Mouse (Mus musculus) liver, embryonic 16.5 days (tissue): ENCODE data around the gene Map7d3. TPM values are rescaled to one million over a fixed set of nuclear protein-coding genes. Genes with fewer than 3 reads are reported as not detected.

Source experiments
- ATAC-seq: fragments of 200-750 bp; cut with Nextera tagmentation; 2 replicates; pipeline ENCODE4 v1.8.0; 2017; ENCODE audit warnings: low read depth, mild to moderate bottlenecking, moderate number of reproducible peaks, moderate library complexity
- H3K27ac ChIP-seq: fragments of 300-500 bp; sonication (generic); 2 replicates; pipeline ENCODE4 v1.5.1; 2014; ENCODE audit warnings: mild to moderate bottlenecking, low read length
- H3K27me3 ChIP-seq: fragments of 300-500 bp; sonication (generic); 2 replicates; pipeline ENCODE4 v1.6.1; 2014; ENCODE audit warnings: low read depth, low read length, mixed read lengths; ENCODE audit not compliant: control insufficient read depth, insufficient read depth
- H3K36me3 ChIP-seq: fragments of 300-500 bp; sonication (generic); 2 replicates; pipeline ENCODE4 v1.6.1; 2014; ENCODE audit warnings: mild to moderate bottlenecking; ENCODE audit not compliant: control insufficient read depth, insufficient read depth
- H3K4me1 ChIP-seq: fragments of 300-500 bp; sonication (generic); 2 replicates; pipeline ENCODE4 v1.6.1; 2014; ENCODE audit warnings: low read depth, low read length, mixed read lengths; ENCODE audit not compliant: control insufficient read depth
- H3K4me2 ChIP-seq: fragments of 300-500 bp; sonication (generic); 2 replicates; pipeline ENCODE4 v1.6.1; 2014; ENCODE audit warnings: low read depth, low read length, mixed read lengths
- H3K4me3 ChIP-seq: fragments of 300-500 bp; sonication (generic); 2 replicates; pipeline ENCODE4 v1.5.1; 2014; ENCODE audit warnings: low read depth, mild to moderate bottlenecking, low read length
- H3K9ac ChIP-seq: fragments of 300-500 bp; sonication (generic); 2 replicates; pipeline ENCODE4 v1.6.1; 2014; ENCODE audit warnings: low read depth, low read length
- H3K9me3 ChIP-seq: fragments of 300-500 bp; sonication (generic); replicated peaks from 2 replicates; pipeline ENCODE4 v1.6.1; 2016; ENCODE audit warnings: low read length; ENCODE audit not compliant: control insufficient read depth
- WGBS: fragments of 180-500 bp; shearing (Covaris S2); extraction: QIAGEN DNeasy Blood & Tissue Kit; methylation state at CpG from one replicate; pipeline ENCODE4 v1.1.7; 2014; ENCODE audit not compliant: insufficient replicate concordance; 5-methylcytosine and 5-hydroxymethylcytosine counted together
- polyA plus RNA-seq: library from polyadenylated mRNA; unstranded; fragments of >200 nt; fragmentation: Nextera tagmentation; extraction: Ambion mirVana; gene quantifications from 2 replicates; pipeline ENCODE4 v1.2.1, GENCODE M21; 2015

The Map7d3 gene
- 0.35 TPM in 2 replicates for polyA plus RNA-seq

DNA sequence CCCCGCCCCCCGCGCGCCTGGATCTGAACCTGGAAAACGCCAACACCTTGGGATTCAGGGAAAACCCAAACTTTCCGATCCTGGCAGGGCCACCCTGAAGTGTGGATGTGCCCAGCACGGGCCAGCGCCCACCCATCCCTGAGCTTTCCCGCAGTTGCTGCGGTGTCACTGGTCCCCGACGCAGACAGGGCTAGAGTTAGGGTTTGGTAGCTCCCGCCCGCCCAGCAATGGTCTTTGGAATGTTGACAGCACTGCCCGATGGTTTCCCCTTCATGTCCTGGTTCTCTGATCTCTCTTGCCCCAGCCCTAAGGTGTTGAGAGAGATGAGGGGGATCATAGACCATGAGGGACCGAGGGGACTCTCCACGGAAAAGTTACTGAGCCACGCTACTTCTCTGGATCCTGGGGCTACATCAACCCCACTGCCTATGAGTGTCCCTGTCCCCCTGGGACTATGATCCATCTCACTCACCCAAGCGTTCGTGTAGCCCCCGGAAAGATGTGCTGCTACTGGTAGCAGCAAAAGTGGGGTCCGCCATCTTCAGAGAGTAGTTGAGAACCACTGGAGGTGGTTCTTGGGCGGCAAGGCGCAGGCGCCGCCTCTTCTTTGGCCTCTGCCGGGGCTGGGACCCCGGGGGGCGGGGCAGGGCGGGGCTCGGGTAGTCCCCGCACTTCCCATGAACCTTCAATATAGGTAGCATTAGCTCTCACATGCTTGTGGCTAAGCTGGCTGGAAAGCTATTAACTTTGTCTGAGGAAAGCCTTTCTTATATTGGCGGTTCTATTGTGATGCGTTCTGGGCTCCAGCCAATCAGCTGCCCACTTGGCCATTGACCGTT lies at the start of gene Map7d3:
Map7d3 (minus strand) TSS at position 562 of the 839 bp plus-strand sequence.
- Histone ChIP-seq H3K9ac (0 out of 2 replicates have a peak within 1 kb of the TSS, but pooled peaks have one; percentile 9), H3K9me3 (no peaks in the 10 kb centered on the region), H3K36me3 (no peaks in the 10 kb centered on the region), H3K4me1 (no peaks in the 10 kb centered on the region), H3K4me3 (peak within 1 kb of the TSS; percentile 55), H3K4me2 (peak within 1 kb of the TSS; percentile 64), H3K27ac (no peak within 1 kb of the TSS), H3K27me3 (no peaks in the 10 kb centered on the region)
- 22% methylated on average over 35 of the region's 35 CpGs for WGBS
- ATAC-seq = no peak

DNA sequence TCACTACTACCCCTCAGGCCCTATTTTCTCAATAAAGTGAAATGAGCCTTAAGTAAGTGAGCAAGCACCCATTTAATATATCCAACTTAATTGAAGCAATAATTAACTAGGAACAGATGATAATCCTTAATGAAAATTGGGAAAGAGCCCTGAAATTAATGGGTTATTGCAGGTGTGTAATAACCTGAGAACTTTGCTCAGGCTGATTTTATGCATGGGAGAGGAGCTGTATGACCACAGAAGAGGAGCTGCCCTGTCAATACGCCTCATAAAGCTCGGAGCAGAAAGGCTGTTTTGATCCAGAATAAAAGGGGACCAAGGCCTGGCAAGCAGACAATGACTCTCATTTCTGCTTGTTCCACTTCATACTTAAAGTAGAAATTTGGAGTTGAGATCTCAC lies 47.7 kb upstream of the Map7d3 start, which contains the start of gene Adgrg4:
Adgrg4 (plus strand) TSS at position 301 of the 400 bp plus-strand sequence.
- Histone ChIP-seq H3K27me3 (no peaks in the 10 kb centered on the region), H3K9me3 (no peaks in the 10 kb centered on the region), H3K4me2 (no peak within 1 kb of the TSS), H3K36me3 (no peaks in the 10 kb centered on the region), H3K9ac (no peak within 1 kb of the TSS), H3K4me1 (no peaks in the 10 kb centered on the region), H3K4me3 (no peak within 1 kb of the TSS), H3K27ac (no peak within 1 kb of the TSS)
- WGBS = 70% methylated on average over 2 of the region's 2 CpGs
- no peak for ATAC-seq

DNA sequence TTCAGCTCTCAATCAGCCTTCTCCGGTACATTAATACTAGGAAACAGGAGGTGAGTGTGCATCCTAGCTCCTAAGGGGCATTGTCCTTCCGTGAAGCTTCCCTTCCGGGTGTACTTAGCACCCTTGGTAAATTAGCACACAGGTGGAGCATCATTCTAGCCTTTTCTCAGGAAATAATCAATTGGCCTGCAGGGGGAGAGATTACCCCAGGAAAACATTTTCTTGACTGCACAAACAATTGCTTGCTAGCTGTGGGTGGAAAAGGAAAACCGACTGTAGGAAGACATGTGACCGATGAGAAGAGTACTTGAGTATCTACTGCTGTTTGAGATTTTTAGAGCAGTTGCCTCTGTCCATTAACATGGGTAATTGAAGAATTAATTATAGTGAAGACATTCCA lies 19.1 kb upstream of the Map7d3 start:
- ATAC-seq = no peak
- Histone ChIP-seq H3K27ac (no peak overlapping the region), H3K4me2 (no peak overlapping the region), H3K9ac (no peak overlapping the region), H3K36me3 (no peaks in the 10 kb centered on the region), H3K9me3 (no peaks in the 10 kb centered on the region), H3K4me3 (no peak overlapping the region), H3K4me1 (no peaks in the 10 kb centered on the region), H3K27me3 (no peaks in the 10 kb centered on the region)
- 56% methylated on average over 5 of the region's 5 CpGs for WGBS

- no peak for ATAC-seq
- H3K4me1 ChIP-seq = no peaks in the 10 kb centered on the region
- no peak overlapping the region for H3K27ac ChIP-seq
- no peak overlapping the region for H3K4me2 ChIP-seq
- H3K36me3 ChIP-seq = no peaks in the 10 kb centered on the region
- no peaks in the 10 kb centered on the region for H3K9me3 ChIP-seq
- no peaks in the 10 kb centered on the region for H3K27me3 ChIP-seq
- no peak overlapping the region for H3K4me3 ChIP-seq
- no peak overlapping the region for H3K9ac ChIP-seq
Measured at GRCm38 (mm10) chrX:56839369-56839768, 17.2 kb upstream of the Map7d3 start.

DNA sequence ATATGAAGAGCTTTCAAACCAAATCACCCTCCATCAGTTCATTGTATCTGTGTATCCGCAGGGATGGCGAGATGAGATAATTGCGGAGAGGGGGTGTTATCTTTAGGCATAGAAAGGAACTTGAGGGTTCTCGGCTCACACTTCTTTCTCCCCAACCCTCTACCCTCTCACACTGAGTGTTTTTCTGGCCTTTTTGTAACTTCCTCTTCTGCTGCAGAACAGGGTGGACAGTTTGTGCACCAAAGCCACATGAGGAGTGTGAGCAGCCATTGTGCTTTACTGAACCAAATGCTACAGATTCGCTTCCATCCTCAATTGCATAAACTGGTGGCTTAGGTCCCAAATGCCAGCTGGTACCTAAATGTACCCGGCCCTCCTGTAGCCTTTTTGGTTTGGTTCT lies 13.7 kb upstream of the Map7d3 start:
- no peaks in the 10 kb centered on the region for H3K9me3 ChIP-seq
- ATAC-seq = no peak
- H3K27me3 ChIP-seq = no peaks in the 10 kb centered on the region
- no peak overlapping the region for H3K9ac ChIP-seq
- no peak overlapping the region for H3K4me3 ChIP-seq
- H3K27ac ChIP-seq = no peak overlapping the region
- no peaks in the 10 kb centered on the region for H3K4me1 ChIP-seq
- no peaks in the 10 kb centered on the region for H3K36me3 ChIP-seq
- WGBS = 56% methylated on average over 6 of the region's 6 CpGs
- H3K4me2 ChIP-seq = no peak overlapping the region

- Histone ChIP-seq H3K4me2 (no peak overlapping the region), H3K27ac (no peak overlapping the region), H3K27me3 (no peaks in the 10 kb centered on the region), H3K9me3 (no peaks in the 10 kb centered on the region), H3K9ac (no peak overlapping the region), H3K36me3 (no peaks in the 10 kb centered on the region), H3K4me1 (no peaks in the 10 kb centered on the region), H3K4me3 (no peak overlapping the region)
- 33% methylated on average over 6 of the region's 6 CpGs for WGBS
- ATAC-seq = no peak
Measured at GRCm38 (mm10) chrX:56827492-56827891, 5.4 kb upstream of the Map7d3 start.

DNA sequence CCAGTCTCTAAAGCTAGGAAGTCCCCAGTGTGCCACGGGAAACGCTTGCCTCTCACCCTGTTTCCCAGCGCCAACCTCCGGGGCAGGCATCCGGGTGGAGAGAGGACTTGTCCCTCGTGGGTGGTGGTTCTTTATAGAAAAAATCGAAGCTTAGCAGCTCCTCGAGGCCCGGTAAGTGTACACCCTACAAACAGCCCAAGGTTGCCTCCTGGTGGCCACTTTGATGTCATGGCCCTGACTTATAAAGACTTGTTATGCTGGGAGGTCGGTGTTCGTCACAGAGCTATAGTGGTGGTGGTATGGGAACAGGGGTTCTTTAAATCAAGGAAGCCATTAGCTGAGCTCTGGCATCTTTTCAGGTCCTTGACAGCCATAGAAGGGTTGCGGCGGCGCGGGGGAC lies 30.9 kb downstream of the Map7d3 start:
- H3K9ac ChIP-seq = no peak overlapping the region
- ATAC-seq = peak; percentile 37; the same call in 1 of the 2 replicates
- no peak overlapping the region for H3K27ac ChIP-seq
- H3K36me3 ChIP-seq = no peaks in the 10 kb centered on the region
- no peak overlapping the region for H3K4me3 ChIP-seq
- no peaks in the 10 kb centered on the region for H3K27me3 ChIP-seq
- 46% methylated on average over 15 of the region's 15 CpGs for WGBS
- H3K9me3 ChIP-seq = no peaks in the 10 kb centered on the region
- no peak overlapping the region for H3K4me2 ChIP-seq
- no peaks in the 10 kb centered on the region for H3K4me1 ChIP-seq

DNA sequence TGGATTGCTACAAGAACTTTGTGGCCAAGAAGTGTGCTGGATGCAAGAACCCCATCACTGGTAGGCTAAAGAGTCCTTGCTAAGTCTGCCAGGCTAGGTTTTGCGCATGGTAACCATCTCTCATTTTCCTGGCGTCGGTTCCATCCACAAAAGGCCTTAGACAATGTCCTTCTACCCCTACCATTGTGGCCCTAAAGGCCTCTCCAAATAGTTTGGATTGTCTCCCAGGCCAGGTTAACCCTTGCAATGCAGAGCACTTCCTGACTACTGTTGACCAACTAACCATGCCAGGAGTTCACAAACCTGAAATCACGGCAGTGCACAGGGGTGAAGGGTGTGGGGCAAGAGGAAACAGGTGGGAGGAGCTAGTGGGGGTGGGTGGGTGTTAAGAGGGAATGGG lies 31.5 kb downstream of the Map7d3 start:
- Histone ChIP-seq H3K36me3 (no peaks in the 10 kb centered on the region), H3K4me1 (no peaks in the 10 kb centered on the region), H3K27ac (no peak overlapping the region), H3K9me3 (no peaks in the 10 kb centered on the region), H3K27me3 (no peaks in the 10 kb centered on the region), H3K4me2 (no peak overlapping the region), H3K9ac (no peak overlapping the region), H3K4me3 (no peak overlapping the region)
- 68% methylated on average over 4 of the region's 4 CpGs for WGBS
- no peak for ATAC-seq

DNA sequence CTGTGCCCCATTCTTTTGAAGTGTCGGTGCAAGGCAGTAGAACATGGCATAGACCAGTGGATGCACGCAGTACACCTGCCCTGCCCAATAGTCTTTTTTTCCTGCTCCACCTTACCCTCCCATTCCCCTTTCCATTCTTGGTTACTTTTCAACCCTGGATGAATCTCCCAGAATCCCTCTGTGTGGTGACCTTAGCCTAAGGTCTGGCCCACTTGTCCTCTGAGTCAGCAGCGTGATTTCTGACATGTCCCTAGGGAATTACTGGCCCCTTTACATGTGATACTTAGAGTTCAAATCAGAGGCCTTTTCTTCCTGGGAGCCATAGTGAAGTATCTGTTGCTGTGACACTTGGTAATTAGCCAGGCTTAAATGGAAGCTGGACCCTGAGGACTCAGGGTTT lies 34.6 kb downstream of the Map7d3 start:
- no peaks in the 10 kb centered on the region for H3K36me3 ChIP-seq

More for the DNA sequence above, 34.6 kb downstream of the Map7d3 start:
- H3K4me2 ChIP-seq = no peak overlapping the region
- ATAC-seq = no peak
- no peaks in the 10 kb centered on the region for H3K4me1 ChIP-seq
- WGBS = 77% methylated on average over 3 of the region's 3 CpGs
- H3K9ac ChIP-seq = no peak overlapping the region
- H3K27ac ChIP-seq = no peak overlapping the region
- H3K4me3 ChIP-seq = no peak overlapping the region
- H3K27me3 ChIP-seq = no peaks in the 10 kb centered on the region
- H3K9me3 ChIP-seq = no peaks in the 10 kb centered on the region
